Mouse (Mus musculus) C3H10T1/2 (cell line): ENCODE results near the gene Caps2. TPM values are rescaled to one million over a fixed set of nuclear protein-coding genes. Genes with fewer than 3 reads are reported as not detected.

Experiments
- polyA plus RNA-seq, 2 experiments: library from polyadenylated mRNA; unstranded; fragments of >200 nt; fragmentation: generic; extraction: Trizol; gene quantifications; one replicate each; pipeline ENCODE4 v1.2.1; 2012; ENCODE audit warnings: missing spikeins in 2 of 2

Caps2 gene
- under 1 TPM; 0.01 to 0.91 TPM for polyA plus RNA-seq

GRCm38 (mm10) chr10:112163168-112163766, at the start of gene Caps2:
Gene Caps2, plus strand, starts transcription at chr10:112163621.

DNA sequence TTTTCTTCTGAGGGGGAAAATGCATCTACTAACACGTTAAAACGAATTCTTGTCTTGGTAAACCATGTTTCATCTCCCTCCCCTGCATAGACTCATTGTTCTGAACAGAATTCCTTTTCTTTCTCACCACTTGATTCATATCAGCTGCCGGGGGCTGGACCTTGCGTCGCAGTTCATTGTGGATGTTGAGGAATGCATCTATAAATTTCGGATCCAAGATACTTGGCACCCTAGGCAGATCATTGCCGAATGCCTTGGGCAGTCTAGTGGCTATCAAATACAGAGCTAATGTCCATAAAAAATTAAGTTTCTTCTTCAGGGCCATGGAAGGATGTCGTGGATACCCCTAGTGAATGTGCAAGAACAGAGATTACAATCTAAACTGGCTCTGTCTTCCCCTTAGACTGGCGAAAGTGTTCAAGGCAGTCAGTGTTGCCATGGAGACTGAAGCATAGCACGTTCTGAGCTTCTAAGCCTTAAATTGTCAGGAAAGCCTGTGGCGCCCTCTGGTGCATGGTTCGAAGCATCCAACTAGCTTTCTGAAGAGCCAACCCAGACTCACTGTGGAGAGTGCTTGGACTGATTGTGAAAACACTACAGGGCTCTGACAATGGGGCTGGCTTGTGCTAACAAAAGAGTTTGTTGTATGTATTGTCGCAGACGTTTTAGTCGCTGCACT, 3.4 kb upstream of the Caps2 start, which contains the start of gene Glipr1l3:
Gene Glipr1l3 (minus strand): TSS at position 446 of the 679 bp plus-strand sequence.

Other genes with a start within 250 kb of the Caps2 start
- gene Krr1, start 191.0 kb upstream of the Caps2 start, polyA plus RNA-seq: 1 to 10 TPM; 1.2 to 5.7 TPM
- 10 to 100 TPM; 33.4 to 94.3 TPM for gene Glipr1, start 161.0 kb upstream of the Caps2 start, polyA plus RNA-seq
- gene Glipr1l1, start 103.4 kb upstream of the Caps2 start, polyA plus RNA-seq: not detected
- not detected for gene Glipr1l2, start 80.3 kb upstream of the Caps2 start, polyA plus RNA-seq
- not detected for gene Glipr1l3, start 3.3 kb upstream of the Caps2 start, polyA plus RNA-seq
- under 1 TPM in 1 of 2 experiments, not detected in 1; 0.15 TPM for gene Kcnc2, start 107.5 kb downstream of the Caps2 start, polyA plus RNA-seq